Mouse (Mus musculus): ENCODE results near the gene Chp1.
"Not testable (repeated sequence)": the region's sequence is repeated elsewhere in the genome, so short reads cannot be mapped to it uniquely, and the experiment has no call there.

Chp1 gene

GRCm38 (mm10) chr2:119565284-119565683 lies 17.8 kb downstream of the Chp1 start:
- no peak for DNase-seq (ENCODE audit: low spot score in 2 of 2)

GRCm38 (mm10) chr2:119566182-119566855 lies 18.8 kb downstream of the Chp1 start:
- no peak for DNase-seq (ENCODE audit: low spot score in 2 of 2)

GRCm38 (mm10) chr2:119572471-119572870 lies 25.0 kb downstream of the Chp1 start:
- DNase-seq (ENCODE audit: low spot score in 2 of 2), result no peak

GRCm38 (mm10) chr2:119581571-119581970 lies 34.1 kb downstream of the Chp1 start:
- DNase-seq (ENCODE audit: low spot score in 2 of 2), result no peak

GRCm38 (mm10) chr2:119583439-119583838 lies 35.9 kb downstream of the Chp1 start:
- DNase-seq (ENCODE audit: low spot score in 2 of 2), result no peak

- no peak for DNase-seq (ENCODE audit: low spot score in 2 of 2)
These were observed 36.8 kb downstream of the Chp1 start for GRCm38 (mm10) chr2:119584282-119584681.

- peak; percentile 19 to 29 for DNase-seq (ENCODE audit: low spot score in 2 of 2)
These were observed 39.9 kb downstream of the Chp1 start for GRCm38 (mm10) chr2:119587383-119587782.

- no peak for DNase-seq (ENCODE audit: low spot score in 2 of 2)
These were observed 43.8 kb downstream of the Chp1 start for GRCm38 (mm10) chr2:119591247-119591646.

- DNase-seq (ENCODE audit: low spot score in 2 of 2), result no peak
These were observed 46.2 kb downstream of the Chp1 start for GRCm38 (mm10) chr2:119593765-119594112.

- peak; percentile 95 to 98 for DNase-seq (ENCODE audit: low spot score in 2 of 2)
These were observed 46.9 kb downstream of the Chp1 start for GRCm38 (mm10) chr2:119594113-119594981.

- no peak for DNase-seq (ENCODE audit: low spot score in 2 of 2)
These were observed 47.8 kb downstream of the Chp1 start for GRCm38 (mm10) chr2:119595308-119595707.

- DNase-seq (ENCODE audit: low spot score in 2 of 2), result peak; percentile 22 to 55
These were observed 49.4 kb downstream of the Chp1 start for GRCm38 (mm10) chr2:119596781-119597330.

GRCm38 (mm10) chr2:119601027-119601426 lies 53.5 kb downstream of the Chp1 start:
- peak in 1 of 2 experiments; percentile 35 for DNase-seq (ENCODE audit: low spot score in 2 of 2)

GRCm38 (mm10) chr2:119601575-119601974 lies 54.1 kb downstream of the Chp1 start:
- not testable (repeated sequence) for DNase-seq (ENCODE audit: low spot score in 2 of 2)

GRCm38 (mm10) chr2:119602488-119602887 lies 55.0 kb downstream of the Chp1 start:
- DNase-seq (ENCODE audit: low spot score in 2 of 2), result no peak

- DNase-seq (ENCODE audit: low spot score in 2 of 2), result no peak
These were observed 56.4 kb downstream of the Chp1 start for GRCm38 (mm10) chr2:119603909-119604308.

GRCm38 (mm10) chr2:119605361-119605973 lies 58.0 kb downstream of the Chp1 start:
- no peak for DNase-seq (ENCODE audit: low spot score in 2 of 2)

- DNase-seq (ENCODE audit: low spot score in 2 of 2), result no peak
These were observed 59.5 kb downstream of the Chp1 start for GRCm38 (mm10) chr2:119607023-119607422.

- no peak for DNase-seq (ENCODE audit: low spot score in 2 of 2)
These were observed 70.3 kb downstream of the Chp1 start for GRCm38 (mm10) chr2:119617841-119618198.

- DNase-seq (ENCODE audit: low spot score in 2 of 2), result peak; percentile 87 to 97
These were observed 70.9 kb downstream of the Chp1 start, which contains the start of the genes Nusap1 and Oip5 for GRCm38 (mm10) chr2:119618199-119618982. Nusap1 (plus strand) TSS chr2:119618298. Oip5 (minus strand) TSS chr2:119618469.

GRCm38 (mm10) chr2:119619002-119619401 lies 71.5 kb downstream of the Chp1 start:
- DNase-seq (ENCODE audit: low spot score in 2 of 2), result not testable (repeated sequence)

Measured in frontal cortex, postnatal 36 days (tissue).